Mouse (Mus musculus): ENCODE data around the gene Nsun7. TPM values are rescaled to one million over a fixed set of nuclear protein-coding genes. Genes with fewer than 3 reads are reported as not detected.
"Not testable (repeated sequence)": the region's sequence is repeated elsewhere in the genome, so short reads cannot be mapped to it uniquely, and the experiment has no call there.

The Nsun7 gene
- polyA plus RNA-seq, 1 experiment from 2014 or later, result 0.38 TPM

DNA sequence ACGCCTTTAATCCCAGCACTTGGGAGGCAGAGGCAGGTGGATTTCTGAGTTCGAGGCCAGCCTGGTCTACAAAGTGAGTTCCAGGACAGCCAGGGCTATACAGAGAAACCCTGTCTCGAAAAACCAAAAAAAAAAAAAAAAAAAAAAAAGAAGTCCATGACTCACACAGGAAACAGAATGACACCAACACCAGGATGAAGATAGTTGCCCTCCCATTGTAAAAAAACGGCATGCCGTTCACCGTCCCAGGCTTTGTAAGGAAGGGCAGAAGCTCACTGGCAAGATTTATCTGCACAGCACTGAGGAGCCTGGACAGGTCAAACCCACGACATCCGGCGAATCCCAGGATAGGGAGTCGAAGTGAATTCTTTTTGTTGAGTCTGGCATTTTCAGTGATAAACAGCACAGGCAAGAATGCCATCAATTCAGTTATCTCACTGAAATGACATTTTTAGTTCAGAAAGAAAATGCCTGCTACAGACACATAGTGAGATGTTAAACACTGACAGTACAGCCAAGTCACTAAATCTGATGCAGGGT lies 13.7 kb upstream of the Nsun7 start:
- WGBS, result 49% methylated on average over 9 of the region's 10 CpGs
- ATAC-seq (replicated peaks; ENCODE audit: low FRiP score, low read depth), result no peak
- Histone ChIP-seq H3K27me3 (ENCODE audit: insufficient read depth, low read length) (no peaks in the 10 kb centered on the region), H3K27ac (no peak overlapping the region), H3K4me2 (ENCODE audit: low read length) (no peak overlapping the region), H3K4me1 (replicated peaks; ENCODE audit: insufficient read depth, low read length) (no peaks in the 10 kb centered on the region), H3K4me3 (replicated peaks; ENCODE audit: low read depth, low read length) (no peak overlapping the region), H3K9ac (ENCODE audit: low read depth, low read length) (no peak overlapping the region), H3K9me3 (replicated peaks; ENCODE audit: low read length) (no peaks in the 10 kb centered on the region), H3K36me3 (ENCODE audit: insufficient read depth, low read length) (no peaks in the 10 kb centered on the region)
- peak; percentile 59 for DNase-seq (ENCODE audit: low spot score)
- no peak for TF ChIP-seq CTCF (IDR thresholded peaks at IDR 0.05; ENCODE audit: low read depth)

DNA sequence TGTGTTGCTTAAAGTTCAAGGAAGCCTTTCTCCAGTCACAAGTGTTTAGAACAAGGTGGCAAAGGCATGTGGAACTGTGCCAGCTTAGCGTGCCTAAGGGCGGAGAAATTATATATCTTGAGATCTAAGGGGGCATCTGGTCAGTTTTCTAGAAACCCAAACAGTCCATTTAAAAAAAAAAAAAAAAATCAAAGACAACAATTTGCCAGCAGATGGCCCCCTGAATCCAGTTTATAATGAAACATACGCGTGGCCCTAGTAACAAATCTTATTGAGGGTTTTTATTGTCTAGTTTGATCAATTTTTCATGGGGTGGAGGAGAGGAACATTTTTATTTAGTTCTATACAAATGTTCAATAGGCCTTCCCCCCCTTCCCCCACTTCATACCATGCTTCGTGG lies 6.5 kb upstream of the Nsun7 start:
- ATAC-seq (replicated peaks; ENCODE audit: low FRiP score, low read depth) (no peak), DNase-seq (ENCODE audit: low spot score) (peak; percentile 22)
- H3K27me3 ChIP-seq (ENCODE audit: insufficient read depth, low read length), result no peaks in the 10 kb centered on the region
- no peaks in the 10 kb centered on the region for H3K36me3 ChIP-seq (ENCODE audit: insufficient read depth, low read length)
- no peak overlapping the region for H3K9ac ChIP-seq (ENCODE audit: low read depth, low read length)
- H3K4me1 ChIP-seq (replicated peaks; ENCODE audit: insufficient read depth, low read length), result no peaks in the 10 kb centered on the region
- no peak overlapping the region for H3K4me2 ChIP-seq (ENCODE audit: low read length)
- 61% methylated on average over 5 of the region's 5 CpGs for WGBS
- H3K9me3 ChIP-seq (replicated peaks; ENCODE audit: low read length), result no peaks in the 10 kb centered on the region
- no peak overlapping the region for H3K4me3 ChIP-seq (replicated peaks; ENCODE audit: low read depth, low read length)
- H3K27ac ChIP-seq, result no peak overlapping the region
- peak; percentile 52 for TF ChIP-seq CTCF (IDR thresholded peaks at IDR 0.05; ENCODE audit: low read depth)

DNA sequence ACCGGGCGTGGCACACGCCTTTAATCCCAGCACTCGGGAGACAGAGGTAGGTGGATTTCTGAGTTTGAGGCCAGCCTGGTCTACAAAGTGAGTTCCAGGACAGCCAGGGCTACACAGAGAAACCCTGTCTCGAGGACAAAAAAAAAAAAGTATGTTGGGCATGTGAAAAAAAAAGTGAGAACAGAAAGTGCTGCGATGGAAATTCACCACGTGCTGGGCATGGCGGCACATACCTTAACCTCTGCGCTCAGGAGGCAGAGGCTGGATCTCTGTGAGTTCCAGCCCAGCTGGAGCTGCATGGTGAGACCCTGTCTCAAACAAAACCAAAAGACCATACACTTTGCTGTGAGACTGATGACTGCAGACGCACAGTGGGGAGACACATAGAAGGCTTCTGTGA lies 4.7 kb upstream of the Nsun7 start:
- H3K4me2 ChIP-seq (ENCODE audit: low read length), result no peak overlapping the region
- no peak for TF ChIP-seq CTCF (IDR thresholded peaks at IDR 0.05; ENCODE audit: low read depth)
- no peak for ATAC-seq (replicated peaks; ENCODE audit: low FRiP score, low read depth)
- no peak overlapping the region for H3K9ac ChIP-seq (ENCODE audit: low read depth, low read length)
- no peaks in the 10 kb centered on the region for H3K36me3 ChIP-seq (ENCODE audit: insufficient read depth, low read length)
- DNase-seq (ENCODE audit: low spot score), result no peak
- no peaks in the 10 kb centered on the region for H3K4me1 ChIP-seq (replicated peaks; ENCODE audit: insufficient read depth, low read length)
- H3K9me3 ChIP-seq (replicated peaks; ENCODE audit: low read length), result no peaks in the 10 kb centered on the region
- WGBS, result 88% methylated on average over 10 of the region's 10 CpGs
- no peaks in the 10 kb centered on the region for H3K27me3 ChIP-seq (ENCODE audit: insufficient read depth, low read length)
- H3K4me3 ChIP-seq (replicated peaks; ENCODE audit: low read depth, low read length), result no peak overlapping the region
- H3K27ac ChIP-seq, result no peak overlapping the region

DNA sequence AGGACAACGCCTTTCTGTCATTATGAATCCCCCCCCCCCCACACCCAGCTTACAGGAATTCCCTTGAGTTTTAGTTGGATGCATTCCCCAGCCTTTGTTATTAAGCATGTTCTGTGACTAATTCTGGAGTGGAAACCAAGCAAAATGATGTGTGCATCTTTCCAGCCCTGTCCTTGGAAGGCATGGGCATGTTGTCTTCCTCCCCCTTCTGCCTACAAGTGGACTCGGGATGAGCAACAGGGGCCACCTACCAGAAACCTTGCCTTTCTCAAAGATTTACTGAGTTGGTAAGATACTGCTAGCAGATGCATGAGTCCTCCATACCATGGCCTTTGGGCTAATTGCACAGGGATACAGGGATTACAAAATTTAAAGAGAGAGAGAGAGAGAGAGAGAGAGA lies 697 bp upstream of the Nsun7 start:
- no peak overlapping the region for H3K9ac ChIP-seq (ENCODE audit: low read depth, low read length)
- no peaks in the 10 kb centered on the region for H3K4me1 ChIP-seq (replicated peaks; ENCODE audit: insufficient read depth, low read length)
- WGBS, result 82% methylated on average over 2 of the region's 2 CpGs
- no peak overlapping the region for H3K4me2 ChIP-seq (ENCODE audit: low read length)
- no peak for ATAC-seq (replicated peaks; ENCODE audit: low FRiP score, low read depth)
- no peak for TF ChIP-seq CTCF (IDR thresholded peaks at IDR 0.05; ENCODE audit: low read depth)
- DNase-seq (ENCODE audit: low spot score), result no peak
- H3K27me3 ChIP-seq (ENCODE audit: insufficient read depth, low read length), result no peaks in the 10 kb centered on the region
- H3K27ac ChIP-seq, result no peak overlapping the region
- no peak overlapping the region for H3K4me3 ChIP-seq (replicated peaks; ENCODE audit: low read depth, low read length)
- H3K9me3 ChIP-seq (replicated peaks; ENCODE audit: low read length), result no peaks in the 10 kb centered on the region
- H3K36me3 ChIP-seq (ENCODE audit: insufficient read depth, low read length), result no peaks in the 10 kb centered on the region

DNA sequence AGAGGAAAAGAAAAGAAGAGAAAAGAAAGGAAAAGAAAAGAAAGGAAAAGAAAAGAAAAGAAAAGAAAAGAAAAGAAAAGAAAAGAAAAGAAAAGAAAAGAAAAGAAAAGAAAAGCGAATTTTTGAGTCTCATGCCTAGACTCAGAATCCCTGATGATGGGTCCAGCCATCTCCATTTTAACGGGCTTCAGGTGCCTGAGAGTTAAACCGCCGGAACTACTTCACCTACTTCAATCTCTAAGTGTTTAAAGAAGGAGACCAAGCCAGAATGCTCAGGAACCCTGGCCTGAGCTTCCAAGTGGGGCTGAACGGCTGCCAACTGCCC lies 304 bp upstream of the Nsun7 start:
- Histone ChIP-seq H3K4me2 (ENCODE audit: low read length) (peak overlapping the region; percentile 86), H3K4me3 (replicated peaks; ENCODE audit: low read depth, low read length) (peak overlapping the region; percentile 53), H3K9ac (ENCODE audit: low read depth, low read length) (peak overlapping the region; percentile 56; the same call in 1 of the 2 replicates)
- H3K27me3 ChIP-seq (ENCODE audit: insufficient read depth, low read length); H3K4me1 ChIP-seq (replicated peaks; ENCODE audit: insufficient read depth, low read length); DNase-seq (ENCODE audit: low spot score); H3K27ac ChIP-seq; H3K36me3 ChIP-seq (ENCODE audit: insufficient read depth, low read length); ATAC-seq (replicated peaks; ENCODE audit: low FRiP score, low read depth); H3K9me3 ChIP-seq (replicated peaks; ENCODE audit: low read length): not testable (repeated sequence)
- 3% methylated on average over 5 of the region's 5 CpGs for WGBS

DNA sequence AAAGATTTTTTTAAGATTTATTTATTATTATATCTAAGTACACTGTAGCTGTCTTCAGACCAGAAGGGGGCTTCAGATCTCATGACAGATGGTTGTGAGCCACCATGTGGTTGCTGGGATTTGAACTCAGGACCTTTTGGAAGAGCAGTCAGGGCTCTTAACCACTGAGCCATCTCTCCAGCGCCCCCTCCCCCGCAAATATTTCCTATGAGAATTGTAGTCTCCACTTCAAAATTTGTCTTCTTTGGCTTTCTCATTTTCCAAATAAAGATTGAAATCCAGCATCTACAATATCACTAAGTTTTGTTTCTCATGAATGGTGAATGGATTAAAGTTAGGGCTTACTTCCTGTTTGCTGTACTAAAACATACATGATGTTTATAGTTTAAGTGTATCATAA lies 2.8 kb downstream of the Nsun7 start:
- DNase-seq (ENCODE audit: low spot score) (no peak), ATAC-seq (replicated peaks; ENCODE audit: low FRiP score, low read depth) (no peak)
- Histone ChIP-seq H3K4me3 (replicated peaks; ENCODE audit: low read depth, low read length) (no peak overlapping the region), H3K36me3 (ENCODE audit: insufficient read depth, low read length) (no peaks in the 10 kb centered on the region), H3K27me3 (ENCODE audit: insufficient read depth, low read length) (no peaks in the 10 kb centered on the region), H3K27ac (no peak overlapping the region), H3K4me2 (ENCODE audit: low read length) (no peak overlapping the region), H3K4me1 (replicated peaks; ENCODE audit: insufficient read depth, low read length) (no peaks in the 10 kb centered on the region), H3K9me3 (replicated peaks; ENCODE audit: low read length) (no peaks in the 10 kb centered on the region), H3K9ac (ENCODE audit: low read depth, low read length) (no peak overlapping the region)
- WGBS, result 79% methylated on average over 2 of the region's 2 CpGs
- TF ChIP-seq CTCF (IDR thresholded peaks at IDR 0.05; ENCODE audit: low read depth), result no peak

DNA sequence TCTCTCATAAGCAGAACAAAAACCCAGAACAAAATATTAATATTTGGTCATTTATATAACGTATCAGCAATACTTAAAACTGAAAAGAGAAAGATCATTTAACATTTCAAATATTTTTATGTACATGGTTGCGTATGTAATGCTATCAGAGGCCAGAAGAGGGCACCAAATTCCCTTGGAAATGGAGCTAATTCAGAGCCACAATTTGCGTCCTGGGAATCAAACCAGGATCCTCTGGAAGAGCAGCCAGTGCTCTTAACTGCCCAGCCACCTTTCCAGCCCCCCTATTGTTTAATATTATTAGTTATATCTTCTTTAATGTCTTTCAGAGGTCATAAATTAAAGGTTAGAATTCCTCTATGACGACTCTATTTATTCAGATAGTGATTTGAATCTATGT lies 3.7 kb downstream of the Nsun7 start:
- 39% methylated on average over 4 of the region's 4 CpGs for whole genome bisulfite sequencing

More for the DNA sequence above, 3.7 kb downstream of the Nsun7 start:
- peak; percentile 84 for TF ChIP-seq CTCF (IDR thresholded peaks at IDR 0.05; ENCODE audit: low read depth)
- H3K4me3 ChIP-seq (replicated peaks; ENCODE audit: low read depth, low read length), result no peak overlapping the region
- DNase-seq (ENCODE audit: low spot score) (peak; percentile 49), ATAC-seq (replicated peaks; ENCODE audit: low FRiP score, low read depth) (no peak)
- no peaks in the 10 kb centered on the region for H3K36me3 ChIP-seq (ENCODE audit: insufficient read depth, low read length)
- no peak overlapping the region for H3K9ac ChIP-seq (ENCODE audit: low read depth, low read length)
- H3K4me2 ChIP-seq (ENCODE audit: low read length), result no peak overlapping the region
- no peaks in the 10 kb centered on the region for H3K9me3 ChIP-seq (replicated peaks; ENCODE audit: low read length)
- H3K27me3 ChIP-seq (ENCODE audit: insufficient read depth, low read length), result no peaks in the 10 kb centered on the region
- no peaks in the 10 kb centered on the region for H3K4me1 ChIP-seq (replicated peaks; ENCODE audit: insufficient read depth, low read length)
- no peak overlapping the region for H3K27ac ChIP-seq

Data from kidney, postnatal 0 days (tissue).